Mouse (Mus musculus) spleen, adult 2 months (tissue): ENCODE results near the gene Itga7.

Source experiments
- CTCF ChIP-seq: fragments of 200-500 bp; IDR thresholded peaks from 2 replicates; pipeline ENCODE4 v1.5.1; 2011; ENCODE audit warnings: mild to moderate bottlenecking, inconsistent platforms; ENCODE audit not compliant: insufficient read depth, insufficient read length, insufficient replicate concordance; ENCODE audit errors: extremely low read depth
- POLR2A ChIP-seq: fragments of 200-500 bp; IDR thresholded peaks from 2 replicates; pipeline ENCODE4 v1.6.1; 2011; ENCODE audit warnings: low read depth, low read length, inconsistent platforms

DNA sequence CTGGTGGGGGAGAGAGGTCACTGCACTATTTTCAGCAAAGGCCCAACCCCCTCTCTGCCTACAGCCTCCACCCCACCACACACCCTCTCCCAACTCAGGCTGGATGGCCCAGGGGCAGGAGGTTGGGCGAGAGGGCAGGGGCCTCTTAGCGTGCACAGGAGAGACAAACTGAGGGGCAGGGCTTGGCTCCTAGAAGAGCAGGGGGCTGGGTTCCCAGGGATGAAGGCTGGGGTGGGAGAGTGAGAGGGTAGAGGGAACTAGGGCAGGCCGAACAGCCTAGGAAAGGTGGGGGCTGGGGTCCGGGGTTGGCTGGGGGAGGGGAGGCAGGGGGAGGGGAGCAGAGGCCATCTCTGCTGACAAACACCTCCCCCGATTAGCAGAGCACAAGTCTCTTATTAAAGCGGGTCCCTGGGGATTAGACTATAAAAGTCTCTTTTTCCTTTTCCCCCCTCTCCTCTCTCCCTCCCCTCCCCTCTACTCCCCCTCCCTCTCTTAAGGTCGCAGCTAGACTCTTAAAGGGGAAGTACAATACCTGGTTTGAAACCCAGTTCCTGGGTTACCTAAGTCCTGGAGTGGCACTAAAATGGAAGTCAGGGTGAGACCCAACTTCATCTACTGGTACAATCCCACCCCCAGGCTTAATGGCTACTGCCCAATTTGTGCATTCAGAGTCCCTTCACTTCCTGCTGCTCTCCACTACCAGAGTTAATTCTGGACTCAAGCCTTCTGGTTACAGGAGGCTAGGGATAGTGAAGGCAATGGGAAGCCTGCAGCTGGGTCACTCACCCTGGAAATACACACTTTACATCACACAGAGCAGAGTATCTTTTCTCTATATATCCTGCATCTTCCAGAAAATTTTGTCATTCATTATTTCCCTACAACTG, 44.4 kb upstream of the Itga7 start:
- no peak for TF ChIP-seq CTCF
- TF ChIP-seq POLR2A = no peak
